Mouse (Mus musculus): ENCODE measurements at regions not wholly inside any gene's neighbourhood (a gene's known extent, or its start where the extent isn't known, plus 50 kb on each side); places are given as distances from the start of the nearest gene placed in this dataset.
A peak's percentile ranks its signal among the peaks of the same experiment; 100 is the strongest.
"Not testable (repeated sequence)": the region's sequence is repeated elsewhere in the genome, so short reads cannot be mapped to it uniquely, and the experiment has no call there.

GRCm38 (mm10) chr3:6865462-6866147, 245.4 kb upstream of the 1700008P02Rik start:
- no peak overlapping the region for H3K4me2 ChIP-seq (ENCODE audit: low read length)
- no peaks in the 10 kb centered on the region for H3K9me3 ChIP-seq (replicated peaks; ENCODE audit: control insufficient read depth, low read length, poor library complexity, severe bottlenecking)
- no peak overlapping the region for H3K4me3 ChIP-seq (ENCODE audit: low read depth, low read length)
- 59% methylated on average over 3 of the region's 3 CpGs for WGBS
- peak; percentile 90 for ATAC-seq
- no peaks in the 10 kb centered on the region for H3K36me3 ChIP-seq (ENCODE audit: control insufficient read depth, insufficient read depth, low read length)
- no peaks in the 10 kb centered on the region for H3K4me1 ChIP-seq (ENCODE audit: control insufficient read depth, insufficient read depth, low read length)
- no peak overlapping the region for H3K9ac ChIP-seq (ENCODE audit: low read depth, low read length)
- no peaks in the 10 kb centered on the region for H3K27me3 ChIP-seq (ENCODE audit: control insufficient read depth, insufficient read depth, low read depth, low read length)
- no peak overlapping the region for H3K27ac ChIP-seq (ENCODE audit: low read length)

- peak; percentile 63 for ATAC-seq
- Histone ChIP-seq H3K9me3 (replicated peaks; ENCODE audit: control insufficient read depth, low read length, poor library complexity, severe bottlenecking) (no peaks in the 10 kb centered on the region), H3K4me1 (ENCODE audit: control insufficient read depth, insufficient read depth, low read length) (0 out of 2 replicates have a peak, but pooled peaks cover 4% of the 10 kb centered on the region), H3K36me3 (ENCODE audit: control insufficient read depth, insufficient read depth, low read length) (no peaks in the 10 kb centered on the region), H3K9ac (ENCODE audit: low read depth, low read length) (no peak overlapping the region), H3K27ac (ENCODE audit: low read length) (no peak overlapping the region), H3K4me3 (ENCODE audit: low read depth, low read length) (no peak overlapping the region), H3K4me2 (ENCODE audit: low read length) (no peak overlapping the region), H3K27me3 (ENCODE audit: control insufficient read depth, insufficient read depth, low read depth, low read length) (no peaks in the 10 kb centered on the region)
- 71% methylated on average over 2 of the region's 2 CpGs for WGBS
Observed at GRCm38 (mm10) chr3:6859866-6860180, 239.6 kb upstream of the 1700008P02Rik start.

- 31% methylated on average over 4 of the region's 4 CpGs for WGBS
- Histone ChIP-seq H3K9ac (ENCODE audit: low read depth, low read length) (no peak overlapping the region), H3K4me1 (ENCODE audit: control insufficient read depth, insufficient read depth, low read length) (0 out of 2 replicates have a peak, but pooled peaks cover 4% of the 10 kb centered on the region), H3K9me3 (replicated peaks; ENCODE audit: control insufficient read depth, low read length, poor library complexity, severe bottlenecking) (no peaks in the 10 kb centered on the region), H3K27me3 (ENCODE audit: control insufficient read depth, insufficient read depth, low read depth, low read length) (no peaks in the 10 kb centered on the region), H3K4me3 (ENCODE audit: low read depth, low read length) (no peak overlapping the region), H3K36me3 (ENCODE audit: control insufficient read depth, insufficient read depth, low read length) (no peaks in the 10 kb centered on the region), H3K27ac (ENCODE audit: low read length) (no peak overlapping the region), H3K4me2 (ENCODE audit: low read length) (no peak overlapping the region)
- ATAC-seq = peak; percentile 100
Observed at GRCm38 (mm10) chr3:6858982-6859865, 239.0 kb upstream of the 1700008P02Rik start.

- no peak overlapping the region for H3K27ac ChIP-seq (ENCODE audit: low read length)
- H3K36me3 ChIP-seq (ENCODE audit: control insufficient read depth, insufficient read depth, low read length) = no peaks in the 10 kb centered on the region
- no peaks in the 10 kb centered on the region for H3K27me3 ChIP-seq (ENCODE audit: control insufficient read depth, insufficient read depth, low read depth, low read length)
- H3K4me1 ChIP-seq (ENCODE audit: control insufficient read depth, insufficient read depth, low read length) = no peaks in the 10 kb centered on the region
- H3K9ac ChIP-seq (ENCODE audit: low read depth, low read length) = no peak overlapping the region
- H3K4me2 ChIP-seq (ENCODE audit: low read length) = no peak overlapping the region
- no peak overlapping the region for H3K4me3 ChIP-seq (ENCODE audit: low read depth, low read length)
- 63% methylated on average over 7 of the region's 7 CpGs for WGBS
- ATAC-seq = no peak
- no peaks in the 10 kb centered on the region for H3K9me3 ChIP-seq (replicated peaks; ENCODE audit: control insufficient read depth, low read length, poor library complexity, severe bottlenecking)
Observed at GRCm38 (mm10) chr3:6819332-6819731, 199.1 kb upstream of the 1700008P02Rik start.

- H3K36me3 ChIP-seq (ENCODE audit: control insufficient read depth, insufficient read depth, low read length) = no peaks in the 10 kb centered on the region
- H3K4me1 ChIP-seq (ENCODE audit: control insufficient read depth, insufficient read depth, low read length) = no peaks in the 10 kb centered on the region
- no peaks in the 10 kb centered on the region for H3K9me3 ChIP-seq (replicated peaks; ENCODE audit: control insufficient read depth, low read length, poor library complexity, severe bottlenecking)
- no peak overlapping the region for H3K4me3 ChIP-seq (ENCODE audit: low read depth, low read length)
- WGBS = 56% methylated on average over 2 of the region's 2 CpGs
- H3K27ac ChIP-seq (ENCODE audit: low read length) = no peak overlapping the region
- no peak for ATAC-seq
- H3K9ac ChIP-seq (ENCODE audit: low read depth, low read length) = no peak overlapping the region
- no peak overlapping the region for H3K4me2 ChIP-seq (ENCODE audit: low read length)
- no peaks in the 10 kb centered on the region for H3K27me3 ChIP-seq (ENCODE audit: control insufficient read depth, insufficient read depth, low read depth, low read length)
Observed at GRCm38 (mm10) chr3:6812346-6812745, 192.1 kb upstream of the 1700008P02Rik start.

- Histone ChIP-seq H3K27ac (ENCODE audit: low read length) (no peak overlapping the region), H3K9ac (ENCODE audit: low read depth, low read length) (no peak overlapping the region), H3K27me3 (ENCODE audit: control insufficient read depth, insufficient read depth, low read depth, low read length) (no peaks in the 10 kb centered on the region), H3K4me2 (ENCODE audit: low read length) (no peak overlapping the region), H3K4me1 (ENCODE audit: control insufficient read depth, insufficient read depth, low read length) (peaks cover 5% of the 10 kb centered on the region; the same call in 1 of the 2 replicates), H3K36me3 (ENCODE audit: control insufficient read depth, insufficient read depth, low read length) (no peaks in the 10 kb centered on the region), H3K4me3 (ENCODE audit: low read depth, low read length) (no peak overlapping the region), H3K9me3 (replicated peaks; ENCODE audit: control insufficient read depth, low read length, poor library complexity, severe bottlenecking) (no peaks in the 10 kb centered on the region)
- WGBS = 38% methylated on average over 2 of the region's 2 CpGs
- peak; percentile 52 for ATAC-seq
Observed at GRCm38 (mm10) chr3:6809381-6809950, 189.2 kb upstream of the 1700008P02Rik start.

GRCm38 (mm10) chr3:6800092-6800716, 180.0 kb upstream of the 1700008P02Rik start:
- not testable (repeated sequence) for H3K4me1 ChIP-seq (ENCODE audit: control insufficient read depth, insufficient read depth, low read length); H3K9ac ChIP-seq (ENCODE audit: low read depth, low read length); H3K4me2 ChIP-seq (ENCODE audit: low read length); H3K27me3 ChIP-seq (ENCODE audit: control insufficient read depth, insufficient read depth, low read depth, low read length); H3K36me3 ChIP-seq (ENCODE audit: control insufficient read depth, insufficient read depth, low read length); H3K4me3 ChIP-seq (ENCODE audit: low read depth, low read length); H3K9me3 ChIP-seq (replicated peaks; ENCODE audit: control insufficient read depth, low read length, poor library complexity, severe bottlenecking); H3K27ac ChIP-seq (ENCODE audit: low read length); ATAC-seq
- 96% methylated on average over 32 of the region's 37 CpGs for WGBS

GRCm38 (mm10) chr3:6768506-6768905, 148.3 kb upstream of the 1700008P02Rik start:
- Histone ChIP-seq H3K4me1 (ENCODE audit: control insufficient read depth, insufficient read depth, low read length) (no peaks in the 10 kb centered on the region), H3K9ac (ENCODE audit: low read depth, low read length) (no peak overlapping the region)
- WGBS = 75% methylated on average over 2 of the region's 2 CpGs

More at GRCm38 (mm10) chr3:6768506-6768905, 148.3 kb upstream of the 1700008P02Rik start:
- Histone ChIP-seq H3K9me3 (replicated peaks; ENCODE audit: control insufficient read depth, low read length, poor library complexity, severe bottlenecking) (no peaks in the 10 kb centered on the region), H3K4me3 (ENCODE audit: low read depth, low read length) (no peak overlapping the region), H3K27me3 (ENCODE audit: control insufficient read depth, insufficient read depth, low read depth, low read length) (no peaks in the 10 kb centered on the region), H3K27ac (ENCODE audit: low read length) (no peak overlapping the region), H3K4me2 (ENCODE audit: low read length) (no peak overlapping the region), H3K36me3 (ENCODE audit: control insufficient read depth, insufficient read depth, low read length) (no peaks in the 10 kb centered on the region)
- no peak for ATAC-seq
